Mouse (Mus musculus) heart, embryonic 16.5 days (tissue): Measurements from ENCODE around the gene Ttll7. TPM values are rescaled to one million over a fixed set of nuclear protein-coding genes. Genes with fewer than 3 reads are reported as not detected.
A peak's percentile ranks its signal among the peaks of the same experiment; 100 is the strongest.

Source experiments
- ATAC-seq: fragments of 200-750 bp; cut with Nextera tagmentation; replicated peaks from 2 replicates; pipeline ENCODE4 v1.8.0; 2017; ENCODE audit warnings: moderate number of reproducible peaks; ENCODE audit not compliant: insufficient read depth, low FRiP score; ENCODE audit errors: extremely low read depth
- H3K27ac ChIP-seq: fragments of 300-500 bp; sonication (generic); 2 replicates; pipeline ENCODE4 v1.5.1; 2014; ENCODE audit warnings: mild to moderate bottlenecking, low read length, control low read depth, moderate library complexity
- H3K27me3 ChIP-seq: fragments of 300-500 bp; sonication (generic); 2 replicates; pipeline ENCODE4 v1.6.1; 2014; ENCODE audit warnings: low read length, mixed read lengths; ENCODE audit not compliant: control insufficient read depth, insufficient read depth
- H3K36me3 ChIP-seq: fragments of 300-500 bp; sonication (generic); 2 replicates; pipeline ENCODE4 v1.6.1; 2014; ENCODE audit not compliant: control insufficient read depth, insufficient read depth
- H3K4me1 ChIP-seq: fragments of 300-500 bp; sonication (generic); 2 replicates; pipeline ENCODE4 v1.6.1; 2014; ENCODE audit warnings: low read length, mixed read lengths; ENCODE audit not compliant: control insufficient read depth, insufficient read depth
- H3K4me2 ChIP-seq: fragments of 300-500 bp; sonication (generic); 2 replicates; pipeline ENCODE4 v1.6.1; 2014; ENCODE audit warnings: low read depth, mild to moderate bottlenecking, control low read depth, low read length
- H3K4me3 ChIP-seq: fragments of 300-500 bp; sonication (generic); 2 replicates; pipeline ENCODE4 v1.5.1; 2014; ENCODE audit warnings: mild to moderate bottlenecking, control low read depth, low read length
- H3K9ac ChIP-seq: fragments of 300-500 bp; sonication (generic); 2 replicates; pipeline ENCODE4 v1.6.1; 2014; ENCODE audit warnings: low read length, control low read depth
- H3K9me3 ChIP-seq: fragments of 300-500 bp; sonication (generic); replicated peaks from 2 replicates; pipeline ENCODE4 v1.6.1; 2016; ENCODE audit warnings: low read length; ENCODE audit not compliant: control insufficient read depth
- WGBS: fragments of 180-500 bp; shearing (Covaris S2); extraction: QIAGEN DNeasy Blood & Tissue Kit; methylation state at CpG from one replicate; pipeline ENCODE4 v1.1.7; 2014; 5-methylcytosine and 5-hydroxymethylcytosine counted together
- polyA plus RNA-seq: library from polyadenylated mRNA; unstranded; fragments of >200 nt; fragmentation: Nextera tagmentation; extraction: Ambion mirVana; gene quantifications from 2 replicates; pipeline ENCODE4 v1.2.1, GENCODE M21; 2015

The Ttll7 gene
- polyA plus RNA-seq, 1 experiment from 2014 or later = 1.2 TPM

DNA sequence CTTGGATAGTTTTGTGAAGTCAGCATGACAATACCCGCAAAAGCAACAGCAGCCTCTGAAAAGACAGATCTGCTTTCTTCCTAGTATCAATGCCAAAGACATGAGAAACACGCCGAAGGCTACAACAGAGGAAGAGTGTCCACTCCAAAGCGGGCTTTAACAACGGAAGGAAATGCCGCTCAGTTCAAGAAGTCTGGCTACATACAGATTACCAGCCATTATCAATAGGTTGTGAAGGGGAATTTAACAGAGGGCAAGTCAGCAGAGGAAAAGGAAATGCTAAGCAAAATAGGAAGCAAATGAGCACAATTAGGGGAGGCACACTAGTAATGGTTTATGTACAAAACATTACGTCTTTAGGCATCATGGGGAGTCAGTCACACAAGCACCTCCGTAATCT lies 4.1 kb upstream of the Ttll7 start:
- H3K9me3 ChIP-seq = no peaks in the 10 kb centered on the region
- H3K36me3 ChIP-seq = no peaks in the 10 kb centered on the region
- H3K4me2 ChIP-seq = no peak overlapping the region
- no peaks in the 10 kb centered on the region; the same call in 1 of the 2 replicates for H3K27me3 ChIP-seq
- 0 out of 2 replicates have a peak, but pooled peaks cover 2% of the 10 kb centered on the region for H3K4me1 ChIP-seq
- H3K4me3 ChIP-seq = no peak overlapping the region
- peak overlapping the region; percentile 14; the same call in 1 of the 2 replicates for H3K27ac ChIP-seq
- WGBS = 71% methylated on average over 8 of the region's 8 CpGs
- no peak for ATAC-seq
- H3K9ac ChIP-seq = no peak overlapping the region

DNA sequence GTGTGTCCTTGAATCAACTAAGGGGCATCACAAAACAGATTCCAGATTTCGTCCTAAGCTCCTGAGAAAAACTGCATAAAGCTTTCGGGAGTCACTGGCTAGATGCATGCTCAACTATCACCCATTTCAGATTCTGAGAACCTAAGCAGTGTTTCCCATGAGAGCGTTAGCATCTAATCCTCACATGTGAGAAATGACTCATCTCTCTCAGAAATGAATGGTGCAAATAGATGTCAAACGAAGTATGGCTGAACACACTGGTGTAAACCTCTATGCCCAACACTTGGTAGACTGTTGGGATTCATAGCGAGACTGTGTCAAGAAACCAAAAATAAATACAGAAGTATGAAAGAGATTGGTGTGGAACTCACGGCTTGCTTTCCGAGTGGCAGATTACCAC lies 2.8 kb upstream of the Ttll7 start:
- Histone ChIP-seq H3K9ac (no peak overlapping the region), H3K9me3 (no peaks in the 10 kb centered on the region)
- ATAC-seq = no peak

DNA sequence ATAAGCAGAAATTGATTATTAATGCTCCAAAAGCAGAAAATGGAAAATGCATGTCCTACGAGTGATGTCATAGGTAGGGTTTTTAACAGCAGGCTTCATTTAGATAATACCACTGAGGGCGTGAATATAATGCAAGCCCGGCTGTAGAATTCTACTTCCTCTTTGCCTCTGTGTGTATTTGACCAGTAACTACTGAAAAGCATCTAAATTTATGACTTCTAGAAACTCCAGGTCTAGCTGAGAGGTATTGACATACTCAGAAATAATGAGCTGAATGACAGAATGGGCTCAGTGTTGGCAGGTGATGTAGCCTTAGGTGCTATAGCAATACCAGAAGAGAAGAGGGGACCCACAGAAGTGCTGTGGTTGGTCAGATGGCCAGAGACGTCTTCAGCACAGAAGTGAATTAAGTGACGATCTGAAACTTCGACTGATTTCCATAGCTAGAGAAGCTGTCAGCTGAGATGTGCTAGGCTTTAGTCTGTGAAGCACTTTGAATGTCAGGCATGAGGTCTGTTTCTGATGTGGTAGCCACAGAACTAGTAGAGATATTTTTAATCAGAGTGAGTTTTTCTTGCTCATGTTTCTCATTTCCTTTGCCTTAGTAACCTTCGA lies 2.4 kb downstream of the Ttll7 start:
- Histone ChIP-seq H3K27ac (no peak overlapping the region), H3K9me3 (no peaks in the 10 kb centered on the region), H3K4me2 (no peak overlapping the region), H3K36me3 (no peaks in the 10 kb centered on the region), H3K9ac (no peak overlapping the region), H3K27me3 (no peaks in the 10 kb centered on the region; the same call in 1 of the 2 replicates), H3K4me3 (no peak overlapping the region), H3K4me1 (0 out of 2 replicates have a peak, but pooled peaks cover 2% of the 10 kb centered on the region)
- no peak for ATAC-seq
- WGBS = 69% methylated on average over 7 of the region's 7 CpGs

More for the DNA sequence above, 2.8 kb upstream of the Ttll7 start:
- Histone ChIP-seq H3K4me1 (0 out of 2 replicates have a peak, but pooled peaks cover 2% of the 10 kb centered on the region), H3K4me3 (no peak overlapping the region), H3K27me3 (no peaks in the 10 kb centered on the region; the same call in 1 of the 2 replicates), H3K27ac (no peak overlapping the region), H3K4me2 (no peak overlapping the region), H3K36me3 (no peaks in the 10 kb centered on the region)
- WGBS = 80% methylated on average over 7 of the region's 7 CpGs

DNA sequence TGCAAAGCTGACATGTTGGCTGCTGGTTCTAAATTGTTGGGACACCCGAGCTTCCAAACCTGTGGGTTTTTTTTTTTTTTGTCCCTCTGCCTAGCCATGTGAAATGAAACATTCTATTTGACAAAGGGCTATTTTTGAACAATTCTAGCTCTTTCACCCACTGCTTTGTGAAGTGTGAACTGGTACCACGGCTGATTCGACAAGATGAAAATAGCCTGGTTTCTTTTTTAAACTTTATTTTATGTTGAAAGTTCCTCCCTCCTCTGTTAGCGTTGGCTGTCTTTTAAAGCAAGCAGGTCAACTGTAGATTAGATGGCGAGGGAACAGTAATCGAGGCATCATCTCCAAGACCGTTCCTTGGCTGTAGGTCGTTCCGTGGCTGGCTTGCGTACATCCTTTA lies 5.2 kb downstream of the Ttll7 start:
- Histone ChIP-seq H3K36me3 (no peaks in the 10 kb centered on the region), H3K4me3 (no peak overlapping the region), H3K4me1 (0 out of 2 replicates have a peak, but pooled peaks cover 2% of the 10 kb centered on the region), H3K4me2 (no peak overlapping the region), H3K9me3 (no peaks in the 10 kb centered on the region), H3K27me3 (no peaks in the 10 kb centered on the region), H3K9ac (no peak overlapping the region), H3K27ac (no peak overlapping the region)
- ATAC-seq = no peak
- 78% methylated on average over 10 of the region's 10 CpGs for WGBS

DNA sequence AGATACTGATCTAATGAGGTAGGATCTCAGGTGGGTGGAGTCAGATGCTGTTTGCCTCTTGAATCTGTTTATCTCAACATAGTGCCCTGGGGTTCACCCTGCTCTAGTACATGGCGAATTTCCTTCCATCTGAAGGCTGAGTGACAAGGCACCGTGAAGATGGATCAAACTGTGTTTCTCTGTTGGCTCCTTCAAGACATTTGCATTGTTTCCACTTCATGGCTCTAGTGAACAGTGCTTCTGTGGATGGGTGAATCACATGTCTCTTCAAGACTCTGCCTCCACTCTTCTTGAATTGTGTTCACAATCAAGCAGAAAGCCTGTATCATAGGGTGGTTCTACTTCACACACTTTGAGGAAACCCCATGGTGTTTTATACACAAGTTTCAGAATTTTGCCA lies 8.1 kb downstream of the Ttll7 start:
- no peak overlapping the region for H3K4me2 ChIP-seq
- ATAC-seq = no peak
- H3K9ac ChIP-seq = no peak overlapping the region
- H3K27ac ChIP-seq = no peak overlapping the region
- 0 out of 2 replicates have a peak, but pooled peaks cover 3% of the 10 kb centered on the region for H3K4me1 ChIP-seq
- H3K9me3 ChIP-seq = no peaks in the 10 kb centered on the region
- 84% methylated on average over 2 of the region's 2 CpGs for WGBS
- no peak overlapping the region for H3K4me3 ChIP-seq
- H3K27me3 ChIP-seq = no peaks in the 10 kb centered on the region
- no peaks in the 10 kb centered on the region for H3K36me3 ChIP-seq

DNA sequence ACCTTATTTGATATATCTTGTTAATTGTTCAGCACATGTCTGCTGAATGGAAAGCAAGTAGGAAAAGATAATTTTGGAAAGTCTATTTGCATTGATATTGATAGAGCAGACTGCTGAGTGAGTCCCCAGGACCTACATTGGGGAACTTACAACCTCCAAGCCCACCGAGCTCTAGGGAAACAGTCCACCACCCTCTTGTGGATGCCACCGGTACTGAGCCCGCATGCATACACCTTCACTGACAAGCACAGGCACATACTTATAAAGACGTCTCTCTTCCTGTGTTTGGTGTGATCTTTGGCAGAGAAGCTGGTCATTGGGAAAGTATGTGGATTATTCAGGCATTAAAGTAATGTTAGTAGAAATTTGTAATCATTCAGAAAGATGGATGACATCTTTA lies 14.4 kb downstream of the Ttll7 start:
- ATAC-seq = no peak
- H3K27ac ChIP-seq = no peak overlapping the region
- H3K9ac ChIP-seq = no peak overlapping the region
- 19% methylated on average over 4 of the region's 4 CpGs for WGBS
- H3K27me3 ChIP-seq = no peaks in the 10 kb centered on the region
- H3K4me2 ChIP-seq = no peak overlapping the region
- no peak overlapping the region for H3K4me3 ChIP-seq
- H3K4me1 ChIP-seq = 0 out of 2 replicates have a peak, but pooled peaks cover 3% of the 10 kb centered on the region
- no peaks in the 10 kb centered on the region for H3K9me3 ChIP-seq
- no peaks in the 10 kb centered on the region for H3K36me3 ChIP-seq

DNA sequence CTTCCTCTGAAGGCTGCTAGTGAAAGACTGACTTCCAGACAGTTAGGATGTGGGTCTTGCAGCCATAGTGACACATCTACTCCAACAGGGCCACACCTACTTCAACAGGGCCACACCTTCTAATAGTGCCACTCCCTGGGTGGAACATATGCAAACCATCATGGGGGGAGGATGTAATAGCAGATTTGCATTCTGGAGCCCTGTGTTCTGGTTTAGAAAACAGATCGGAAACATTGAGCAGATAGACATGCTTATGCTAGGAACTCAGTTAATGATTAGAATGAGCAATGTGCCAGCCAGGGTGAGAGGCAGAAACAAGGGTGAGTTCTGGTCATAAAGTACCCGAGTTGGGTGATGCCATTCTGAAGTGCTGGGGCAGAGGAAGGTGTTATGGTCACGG lies 19.8 kb downstream of the Ttll7 start:
- Histone ChIP-seq H3K9me3 (no peaks in the 10 kb centered on the region), H3K36me3 (no peaks in the 10 kb centered on the region), H3K4me2 (no peak overlapping the region), H3K27ac (no peak overlapping the region), H3K27me3 (no peaks in the 10 kb centered on the region), H3K9ac (no peak overlapping the region), H3K4me3 (no peak overlapping the region), H3K4me1 (peaks cover 2% of the 10 kb centered on the region)
- 82% methylated on average over 3 of the region's 3 CpGs for WGBS
- ATAC-seq = no peak

DNA sequence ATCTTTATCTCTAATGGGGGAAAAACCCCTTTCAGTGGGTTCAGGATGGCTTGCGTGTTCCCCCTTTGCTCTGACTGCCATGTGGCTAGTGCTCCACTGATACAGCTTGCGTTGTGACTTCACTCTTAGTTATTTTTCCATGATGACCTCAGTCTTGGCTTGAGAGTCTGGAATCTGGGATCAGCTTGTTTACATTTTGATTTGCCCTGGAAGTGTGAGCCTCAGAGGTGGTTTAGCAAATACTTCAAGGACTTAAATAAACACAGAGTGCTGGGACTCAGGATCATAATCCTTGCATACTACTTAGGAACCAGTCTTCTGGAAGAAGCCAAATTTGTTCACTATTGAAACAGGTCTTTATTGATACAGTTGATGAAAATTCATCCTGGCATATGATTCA lies 23.8 kb downstream of the Ttll7 start:
- Histone ChIP-seq H3K4me1 (peaks cover 2% of the 10 kb centered on the region), H3K36me3 (no peaks in the 10 kb centered on the region), H3K4me2 (no peak overlapping the region), H3K4me3 (no peak overlapping the region), H3K9me3 (no peaks in the 10 kb centered on the region; the same call in none of the 2 replicates), H3K9ac (no peak overlapping the region), H3K27ac (peak overlapping the region; percentile 40; the same call in 1 of the 2 replicates), H3K27me3 (no peaks in the 10 kb centered on the region)
- ATAC-seq = no peak
- WGBS = 20% methylated on average over 2 of the region's 2 CpGs

DNA sequence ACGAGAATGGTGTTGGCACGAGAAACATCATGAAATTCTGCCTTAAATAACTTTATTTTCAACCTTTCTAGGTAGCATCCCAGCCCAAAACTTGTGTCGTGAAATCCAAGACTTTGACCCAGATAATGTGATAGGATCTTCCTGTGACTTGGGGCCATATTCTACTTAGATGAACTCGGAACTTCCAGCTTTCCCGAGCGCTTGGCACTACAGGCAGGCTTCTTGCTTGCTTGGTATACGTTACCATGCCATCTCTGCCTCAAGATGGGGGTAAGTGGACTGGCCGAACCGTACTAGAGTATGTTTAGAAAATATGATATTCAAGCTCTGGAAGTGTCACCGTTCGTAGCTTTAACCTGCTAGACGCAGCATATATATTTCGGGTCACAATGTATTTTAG lies 41.8 kb downstream of the Ttll7 start:
- H3K9ac ChIP-seq = no peak overlapping the region
- H3K4me3 ChIP-seq = no peak overlapping the region
- WGBS = 86% methylated on average over 13 of the region's 13 CpGs
- H3K4me2 ChIP-seq = no peak overlapping the region
- no peak for ATAC-seq
- H3K27ac ChIP-seq = no peak overlapping the region
- H3K4me1 ChIP-seq = no peaks in the 10 kb centered on the region
- no peaks in the 10 kb centered on the region for H3K27me3 ChIP-seq
- H3K36me3 ChIP-seq = no peaks in the 10 kb centered on the region
- no peaks in the 10 kb centered on the region for H3K9me3 ChIP-seq
